Mouse (Mus musculus) limb, embryonic 14.5 days (tissue): ENCODE data around the gene Syne2. TPM values are rescaled to one million over a fixed set of nuclear protein-coding genes. Genes with fewer than 3 reads are reported as not detected.
"Not testable (repeated sequence)": the region's sequence is repeated elsewhere in the genome, so short reads cannot be mapped to it uniquely, and the experiment has no call there.

Experiments used
- ATAC-seq: fragments of 200-750 bp; cut with Nextera tagmentation; 2 replicates; pipeline ENCODE4 v1.8.0; 2017; ENCODE audit warnings: low read depth, moderate number of reproducible peaks, moderate TSS enrichment; ENCODE audit not compliant: low FRiP score
- DNase-seq: peaks from one replicate; pipeline ENCODE4 v3.0.0-alpha.2; 2015; ENCODE audit warnings: low spot score
- H3K27ac ChIP-seq: fragments of 300-500 bp; sonication (generic); replicated peaks from 2 replicates; pipeline ENCODE4 v1.5.1; 2014; ENCODE audit warnings: low read depth, mild to moderate bottlenecking, low read length, moderate library complexity, mixed read lengths
- H3K27me3 ChIP-seq: fragments of 300-500 bp; sonication (generic); 2 replicates; pipeline ENCODE4 v1.6.1; 2014; ENCODE audit warnings: low read length, mixed read lengths; ENCODE audit not compliant: control insufficient read depth, insufficient read depth
- H3K36me3 ChIP-seq: fragments of 300-500 bp; sonication (generic); 2 replicates; pipeline ENCODE4 v1.6.1; 2014; ENCODE audit warnings: mild to moderate bottlenecking, low read length, moderate library complexity, mixed read lengths; ENCODE audit not compliant: control insufficient read depth, insufficient read depth
- H3K4me1 ChIP-seq: fragments of 300-500 bp; sonication (generic); 2 replicates; pipeline ENCODE4 v1.6.1; 2014; ENCODE audit warnings: antibody characterized with exemption, low read length, mixed read lengths; ENCODE audit not compliant: control insufficient read depth, insufficient read depth
- H3K4me2 ChIP-seq: fragments of 300-500 bp; sonication (generic); replicated peaks from 2 replicates; pipeline ENCODE4 v1.6.1; 2014; ENCODE audit warnings: low read depth, mild to moderate bottlenecking, low read length, moderate library complexity; ENCODE audit not compliant: severe bottlenecking
- H3K4me3 ChIP-seq: fragments of 300-500 bp; sonication (generic); replicated peaks from 2 replicates; pipeline ENCODE4 v1.5.1; 2014; ENCODE audit warnings: low read length
- H3K9ac ChIP-seq: fragments of 300-500 bp; sonication (generic); 2 replicates; pipeline ENCODE4 v1.6.1; 2014; ENCODE audit warnings: mild to moderate bottlenecking, low read depth, low read length, moderate library complexity; ENCODE audit not compliant: severe bottlenecking
- H3K9me3 ChIP-seq: fragments of 300-500 bp; sonication (generic); 2 replicates; pipeline ENCODE4 v1.6.1; 2016; ENCODE audit warnings: low read length; ENCODE audit not compliant: control insufficient read depth
- POLR2A ChIP-seq: fragments of 200-500 bp; IDR thresholded peaks from 2 replicates; pipeline ENCODE4 v1.8.0; 2012; ENCODE audit warnings: inconsistent platforms, mild to moderate bottlenecking, moderate library complexity, borderline replicate concordance; ENCODE audit not compliant: insufficient read depth, insufficient read length; ENCODE audit errors: extremely low read depth
- WGBS: fragments of 180-500 bp; shearing (Covaris S2); extraction: QIAGEN DNeasy Blood & Tissue Kit; methylation state at CpG from one replicate; pipeline ENCODE4 v1.1.7; 2014; 5-methylcytosine and 5-hydroxymethylcytosine counted together
- microRNA-seq: library from miRNA; unstranded; fragments of <30 nt; microRNA quantifications from one replicate; pipeline ENCODE4, GENCODE M21; 2016
- polyA plus RNA-seq, 2 experiments: library from polyadenylated mRNA; depleted of rRNA in 1 of 2; stranded (reverse) in 1 of 2; unstranded in 1 of 2; fragments of >200 nt; fragmentation: Nextera tagmentation in 1 of 2; extraction: Ambion mirVana in 1 of 2; gene quantifications; 2 replicates each; pipeline versions ENCODE4 v1.2.1 to v1.2.3; 2012 to 2014

Syne2 gene
- polyA plus RNA-seq, 2 experiments: 41.5 to 48.0 TPM

DNA sequence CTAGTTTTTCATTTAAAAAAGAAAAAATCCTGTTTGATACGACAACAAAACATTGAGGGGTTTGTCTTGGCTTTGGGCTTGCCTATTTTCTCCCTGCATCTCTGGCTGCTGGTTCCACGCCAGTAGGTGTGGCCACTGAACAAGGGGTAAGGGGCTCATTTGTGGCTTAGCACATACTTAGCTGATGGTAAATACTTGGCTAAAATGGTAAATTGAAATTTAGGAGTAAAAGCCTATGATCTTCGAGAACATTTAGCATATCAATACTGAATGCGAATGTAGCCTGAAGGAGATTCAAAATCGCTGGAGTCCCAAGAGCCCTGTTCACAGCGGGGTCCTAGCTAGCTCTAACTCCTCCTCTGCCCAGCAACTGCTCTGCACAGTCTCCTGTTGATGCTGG lies 318.8 kb downstream of the Syne2 start:
- WGBS: 32% methylated on average over 6 of the region's 6 CpGs
- ATAC-seq: no peak
- Histone ChIP-seq H3K9ac (no peak overlapping the region), H3K36me3 (no peaks in the 10 kb centered on the region), H3K27me3 (no peaks in the 10 kb centered on the region), H3K4me1 (no peaks in the 10 kb centered on the region), H3K27ac (no peak overlapping the region), H3K4me2 (0 out of 2 replicates have a peak overlapping the region, but pooled peaks have one; percentile 3), H3K4me3 (no peak overlapping the region), H3K9me3 (no peaks in the 10 kb centered on the region)
- DNase-seq: no peak
- TF ChIP-seq POLR2A: no peak

DNA sequence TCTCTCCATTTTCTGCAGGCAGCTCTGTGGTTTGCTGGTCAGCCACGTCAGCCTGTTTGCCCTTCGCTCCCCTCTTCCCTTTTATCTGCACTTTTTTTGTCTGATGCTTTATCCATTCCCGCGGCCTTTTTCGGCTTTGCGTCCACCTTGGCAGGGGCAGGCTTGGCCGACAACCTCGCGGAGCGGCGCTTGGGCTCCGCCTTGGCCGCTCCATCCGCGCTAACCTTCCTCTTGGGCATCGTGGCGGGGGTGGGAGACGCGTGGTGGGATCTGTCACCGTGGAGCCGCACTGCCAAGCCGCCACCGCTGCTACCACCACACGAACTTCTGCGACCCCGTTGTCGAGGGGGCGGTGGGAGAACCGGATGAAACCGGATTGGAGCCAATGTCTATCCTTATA lies 334.5 kb downstream of the Syne2 start:
- not testable (repeated sequence) for ATAC-seq, H3K36me3 ChIP-seq, H3K27me3 ChIP-seq, DNase-seq, H3K4me1 ChIP-seq, H3K27ac ChIP-seq, H3K9me3 ChIP-seq
- 15% methylated on average over 30 of the region's 30 CpGs for WGBS
- peak overlapping the region; percentile 49 for H3K4me2 ChIP-seq
- H3K9ac ChIP-seq: 0 out of 2 replicates have a peak overlapping the region, but pooled peaks have one; percentile 38
- H3K4me3 ChIP-seq: peak overlapping the region; percentile 26

Small RNAs within 50 kb of the gene (microRNA-seq; reads per million reads assigned to microRNA genes)
- 3.4 reads per million, percentile 8 among the genes with 10 or more reads in this experiment for gene Mir5101

Other genes with a start within 250 kb of the Syne2 start
- 25.1 and 27.3 TPM in 2 replicates for gene Ppp2r5e, start 221.9 kb upstream of the Syne2 start, polyA plus RNA-seq (2012; rRNA removed)
- 17.2 and 17.6 TPM in 2 replicates for gene Ppp2r5e, start 221.9 kb upstream of the Syne2 start, polyA plus RNA-seq (2014; fragmentation: Nextera tagmentation; extraction: Ambion mirVana)
- gene Wdr89, start 148.6 kb upstream of the Syne2 start, polyA plus RNA-seq (2012; rRNA removed): 7.3 and 8.9 TPM in 2 replicates
- 10.2 and 11.3 TPM in 2 replicates for gene Wdr89, start 148.6 kb upstream of the Syne2 start, polyA plus RNA-seq (2014; fragmentation: Nextera tagmentation; extraction: Ambion mirVana)
- 18.4 and 22.4 TPM in 2 replicates for gene Sgpp1, start 82.4 kb upstream of the Syne2 start, polyA plus RNA-seq (2012; rRNA removed)
- gene Sgpp1, start 82.4 kb upstream of the Syne2 start, polyA plus RNA-seq (2014; fragmentation: Nextera tagmentation; extraction: Ambion mirVana): 29.4 and 36.8 TPM in 2 replicates